Mouse (Mus musculus) MN1 (cell line): ENCODE measurements around the gene Rraga.

Source experiments
- DNase-seq: peaks from one replicate; pipeline ENCODE4 v3.0.0-alpha.2; 2016; ENCODE audit warnings: low spot score

Gene Rraga

GRCm38 (mm10) chr4:86575283-86575983 is at the start of gene Rraga:
Rraga (plus strand) TSS chr4:86575668.
- peak; percentile 96 for DNase-seq

GRCm38 (mm10) chr4:86527162-86528136 is 48.0 kb upstream of the Rraga start:
- no peak for DNase-seq

- DNase-seq: no peak
Measured at GRCm38 (mm10) chr4:86529161-86529560, 46.3 kb upstream of the Rraga start.

DNA sequence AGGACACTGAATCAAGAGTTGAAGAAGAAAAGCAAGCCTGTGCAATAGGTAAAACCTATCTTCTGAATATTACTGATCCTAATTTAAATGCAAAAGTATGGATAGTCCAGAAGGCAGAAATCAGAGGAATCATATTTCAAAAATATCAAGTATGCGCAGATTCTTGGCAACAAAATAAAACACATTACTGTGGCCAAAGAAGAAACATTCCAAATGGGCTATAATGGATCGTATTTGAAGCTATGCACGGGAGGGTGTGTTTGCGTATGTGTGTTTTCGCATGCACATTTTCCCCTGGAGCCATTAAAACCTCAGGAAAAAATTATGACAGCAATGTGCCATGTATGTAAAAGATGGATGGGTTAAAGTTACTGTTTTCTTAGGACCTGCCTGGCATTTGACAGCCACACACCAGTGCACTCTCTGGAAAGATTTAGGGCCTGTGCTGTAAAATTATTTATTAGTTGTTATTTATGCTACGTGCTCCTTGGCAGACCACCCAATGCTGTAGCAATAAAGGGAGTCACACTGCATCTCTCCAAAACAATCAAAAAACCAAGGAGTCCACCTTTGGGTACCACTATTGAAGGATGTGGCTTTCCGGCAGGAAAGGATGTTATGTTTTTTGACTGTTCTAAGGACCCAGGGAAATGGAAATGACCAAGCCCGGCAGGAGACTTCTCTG is 41.9 kb upstream of the Rraga start:
- no peak for DNase-seq

DNA sequence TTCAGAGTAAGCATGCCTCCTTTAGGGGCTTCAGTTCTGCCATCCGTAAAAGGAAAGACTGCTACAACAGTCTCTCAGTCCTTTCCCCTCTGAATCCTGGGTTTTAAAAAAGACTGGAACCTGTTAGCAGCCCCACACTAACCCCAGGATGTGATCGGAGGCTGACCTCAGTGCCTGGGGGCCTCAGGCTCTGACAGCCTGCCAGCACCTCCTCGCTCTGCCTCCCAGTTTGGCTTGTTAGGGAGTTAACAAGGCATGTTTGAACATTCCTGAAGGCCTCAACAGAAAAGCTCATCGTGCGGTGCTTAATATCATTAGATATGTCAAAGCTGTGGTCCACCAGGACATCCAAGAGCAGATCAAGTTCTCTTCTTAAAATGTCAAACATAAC is 41.4 kb upstream of the Rraga start:
- DNase-seq: no peak

DNA sequence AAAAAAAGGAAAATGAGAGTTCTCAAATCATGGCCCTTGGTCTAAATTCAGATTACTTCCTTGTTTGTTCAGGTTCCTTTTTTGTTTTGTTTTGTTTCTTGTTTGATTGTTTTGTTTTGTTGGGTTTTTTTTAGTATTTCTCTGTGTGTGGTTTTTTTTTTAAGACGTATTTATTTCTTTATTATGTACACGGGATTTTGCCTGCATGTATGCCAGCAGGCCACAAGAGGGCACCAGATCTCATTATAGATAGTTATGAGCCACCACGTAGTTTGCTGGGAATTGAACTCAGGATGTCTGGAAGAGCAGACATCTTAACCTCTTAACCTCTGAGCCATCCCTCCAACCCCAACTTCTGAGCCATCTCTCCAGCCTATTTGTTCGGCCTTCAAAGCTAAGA is 37.5 kb upstream of the Rraga start:
- DNase-seq: peak; percentile 45

- no peak for DNase-seq
Measured at GRCm38 (mm10) chr4:86538936-86539335, 36.5 kb upstream of the Rraga start.

GRCm38 (mm10) chr4:86541573-86541972 is 33.9 kb upstream of the Rraga start:
- no peak for DNase-seq

DNA sequence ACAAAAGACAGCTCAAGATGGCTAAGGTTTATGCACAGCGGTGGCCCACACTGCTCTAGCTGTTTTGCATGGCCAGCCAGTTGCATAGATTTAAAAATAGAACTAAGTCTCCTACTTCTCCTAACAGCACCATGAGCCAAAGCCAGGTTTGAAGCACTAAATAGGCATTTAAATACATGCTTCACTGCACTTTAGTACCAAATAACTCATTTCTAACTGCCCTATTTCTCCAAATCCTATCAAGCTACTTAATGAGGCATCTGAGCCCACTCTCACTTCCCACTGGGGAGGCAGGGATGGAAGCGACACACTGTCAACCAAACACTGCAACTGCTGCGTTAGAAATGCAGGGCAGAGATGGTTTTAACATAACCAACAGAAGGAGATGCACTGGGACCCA is 31.5 kb upstream of the Rraga start:
- DNase-seq: no peak

DNA sequence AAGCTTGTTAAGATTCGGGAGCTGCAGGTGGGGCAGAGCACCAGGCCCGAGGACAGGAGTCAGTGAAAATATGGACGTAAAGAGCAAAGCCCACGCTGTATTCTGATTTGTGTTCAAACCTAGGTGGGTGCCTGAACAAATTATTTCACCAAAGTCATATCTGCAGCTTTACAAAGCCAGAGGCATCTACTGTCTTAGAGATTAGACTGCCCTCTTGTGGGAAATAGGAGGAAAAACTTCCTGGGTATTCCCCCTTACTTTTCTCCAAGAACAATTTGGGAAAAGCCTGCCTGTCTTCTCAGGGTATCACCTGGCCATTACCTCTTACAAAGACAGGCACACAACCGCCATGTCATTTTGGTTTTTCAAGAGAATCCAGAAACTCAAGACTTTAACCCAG is 29.9 kb upstream of the Rraga start:
- peak; percentile 18 for DNase-seq

DNA sequence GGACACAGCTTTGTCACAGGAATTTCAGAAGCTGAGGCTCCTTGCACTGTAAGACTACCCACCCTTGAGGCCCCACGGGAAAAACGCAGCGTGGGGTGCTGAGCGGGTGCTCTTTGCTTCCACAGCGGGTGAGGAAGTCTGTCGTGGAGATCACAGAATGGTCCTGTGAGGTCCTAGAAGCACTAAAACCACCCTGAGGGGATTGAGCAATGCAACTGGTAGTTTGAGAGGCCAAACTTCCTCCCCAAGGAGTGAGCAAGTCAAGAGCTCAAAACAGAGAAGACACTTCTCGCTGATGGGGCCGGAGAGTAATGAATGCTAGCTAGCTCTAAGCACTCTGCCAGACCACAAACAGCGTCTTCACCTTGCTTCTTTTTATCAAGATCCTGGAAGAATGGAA is 27.1 kb upstream of the Rraga start:
- DNase-seq: no peak

GRCm38 (mm10) chr4:86555035-86555707 is 20.3 kb upstream of the Rraga start:
- peak; percentile 47 for DNase-seq

GRCm38 (mm10) chr4:86557371-86557770 is 18.1 kb upstream of the Rraga start:
- no peak for DNase-seq

DNA sequence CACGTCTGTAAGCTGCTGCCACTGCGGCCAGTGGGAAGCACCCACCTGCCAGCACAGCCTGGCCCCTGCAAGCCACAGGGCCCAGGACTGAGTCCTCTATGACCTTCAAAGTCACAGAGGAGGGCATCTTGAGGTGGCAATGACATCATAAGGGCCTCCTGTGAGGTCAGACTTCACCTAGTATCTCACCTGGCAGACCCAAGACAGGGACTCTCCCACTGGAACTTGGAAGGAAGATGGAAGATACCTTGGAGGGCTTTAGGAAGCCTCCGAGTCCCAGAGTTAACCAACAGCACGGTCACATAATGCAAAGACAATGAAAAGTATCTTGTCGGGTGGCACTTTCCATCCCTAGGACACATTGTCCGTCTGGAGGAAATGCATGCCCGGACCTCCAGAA is 17.2 kb upstream of the Rraga start, which contains the start of gene Saxo1:
Gene Saxo1 (minus strand): TSS at position 101 of the 400 bp plus-strand sequence.
- DNase-seq: no peak

DNA sequence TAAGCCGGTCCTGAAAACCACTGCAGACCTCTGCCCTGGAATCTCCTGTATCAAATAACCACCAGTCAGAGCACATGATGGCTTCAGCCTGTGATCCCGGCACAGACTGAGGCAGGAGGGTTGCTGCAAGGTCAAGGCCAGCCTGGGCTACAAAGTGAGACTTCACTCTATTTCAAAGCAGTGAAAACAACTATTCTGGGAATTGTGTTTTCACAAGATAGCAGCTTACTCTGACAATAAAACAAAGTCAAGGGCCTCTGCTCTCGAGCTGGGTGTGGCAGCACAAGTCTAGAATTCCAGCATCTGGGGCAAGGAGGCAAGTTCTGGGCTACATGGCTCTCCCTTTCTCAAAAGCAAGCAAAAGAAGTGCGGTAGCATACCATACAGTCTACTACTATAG is 16.5 kb upstream of the Rraga start:
- DNase-seq: no peak

GRCm38 (mm10) chr4:86561061-86561460 is 14.4 kb upstream of the Rraga start:
- no peak for DNase-seq

- peak; percentile 49 for DNase-seq
Measured at GRCm38 (mm10) chr4:86574939-86575282, 557 bp upstream of the Rraga start.

DNA sequence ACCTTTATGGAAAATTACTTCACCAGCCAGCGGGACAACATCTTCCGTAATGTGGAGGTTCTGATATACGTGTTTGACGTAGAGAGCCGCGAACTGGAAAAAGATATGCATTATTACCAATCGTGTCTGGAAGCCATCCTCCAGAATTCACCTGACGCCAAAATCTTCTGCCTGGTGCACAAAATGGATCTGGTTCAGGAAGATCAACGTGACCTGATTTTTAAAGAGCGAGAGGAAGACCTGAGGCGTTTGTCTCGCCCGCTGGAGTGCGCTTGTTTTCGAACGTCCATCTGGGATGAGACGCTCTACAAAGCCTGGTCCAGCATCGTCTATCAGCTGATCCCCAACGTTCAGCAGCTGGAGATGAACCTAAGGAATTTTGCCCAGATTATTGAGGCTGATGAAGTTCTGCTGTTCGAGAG is 663 bp downstream of the Rraga start:
- DNase-seq: peak; percentile 53

DNA sequence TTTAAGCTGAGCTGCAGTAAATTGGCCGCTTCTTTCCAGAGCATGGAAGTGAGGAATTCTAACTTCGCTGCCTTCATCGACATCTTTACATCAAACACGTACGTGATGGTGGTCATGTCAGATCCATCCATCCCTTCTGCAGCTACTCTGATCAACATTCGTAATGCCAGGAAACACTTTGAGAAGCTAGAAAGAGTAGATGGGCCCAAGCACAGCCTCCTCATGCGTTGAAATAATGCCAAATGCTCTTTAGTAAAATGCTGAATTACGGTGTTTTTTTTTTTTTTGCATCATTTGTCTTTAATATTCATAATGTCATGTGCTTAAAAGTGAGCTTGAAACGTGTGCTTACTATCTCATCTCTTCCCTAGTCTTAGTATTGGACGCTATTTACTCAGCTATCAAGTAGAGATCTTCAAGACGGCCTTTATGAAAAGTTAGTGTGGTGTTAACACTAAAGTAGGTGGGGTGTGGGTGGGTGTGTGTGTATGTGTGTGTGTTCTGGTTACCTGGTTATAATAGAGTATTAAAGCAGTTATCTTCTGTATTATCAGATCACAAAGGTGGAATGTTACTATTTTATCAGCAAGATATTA is 1.3 kb downstream of the Rraga start:
- DNase-seq: peak; percentile 14

- DNase-seq: no peak
Measured at GRCm38 (mm10) chr4:86580056-86580455, 4.6 kb downstream of the Rraga start.

- DNase-seq: no peak
Measured at GRCm38 (mm10) chr4:86580591-86580990, 5.1 kb downstream of the Rraga start.

GRCm38 (mm10) chr4:86588236-86588635 is 12.8 kb downstream of the Rraga start:
- DNase-seq: no peak
